ENCODE assay signal across 26 mouse cellular contexts in the genomic region with DNA sequence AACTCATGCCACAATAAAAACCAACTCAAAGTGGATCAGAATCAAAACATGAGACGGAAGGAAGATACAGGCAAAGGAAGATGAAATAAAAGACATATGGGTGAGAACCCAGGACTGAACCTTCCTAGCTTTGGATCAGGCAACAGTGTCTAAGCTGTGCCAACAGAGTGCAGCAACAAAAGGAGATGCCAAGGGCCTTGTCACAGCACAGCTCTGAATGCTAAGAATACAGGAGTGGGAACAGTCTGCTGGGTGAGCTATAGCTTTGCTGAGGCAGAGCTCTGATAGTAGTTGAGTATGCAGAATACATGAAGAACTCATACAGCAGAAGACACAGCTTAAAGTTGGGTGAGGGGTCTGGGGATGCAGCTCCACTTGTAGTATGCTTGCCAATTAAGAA.
DNase-seq lines count a peak whose midpoint lies in the region; ATAC-seq and TF ChIP-seq lines count a peak whose summit lies in the region.
"Had no signal": no experiment of that assay in that cellular context is flagged by ENCODE, and none has a peak within 500 bp of the region (broad histone marks: within the 10 kb centered on the region; RNA-seq: fewer than 3 reads in every experiment).

No protein-coding gene starts in this region.

- H3K4me3 ChIP-seq in forebrain, postnatal 0 days (ENCODE audit: low read depth, low read length) = no peak overlapping the region
- no peak overlapping the region for H3K4me3 ChIP-seq in forebrain, embryonic 13.5 days
- no peak overlapping the region for H3K4me3 ChIP-seq in midbrain, postnatal 0 days (ENCODE audit: low read depth, low read length)
- H3K4me3 ChIP-seq in midbrain, embryonic 15.5 days = no peak overlapping the region
- H3K4me3 ChIP-seq in ES-E14 (ENCODE audit: insufficient read depth in 1 of 2, low read depth in 1 of 2, low read length in 2 of 2, poor library complexity in 1 of 2, severe bottlenecking in 1 of 2) = no peak overlapping the region
- H3K4me3 ChIP-seq: heart, embryonic 12.5 days; heart, embryonic 15.5 days had no signal

- H3K27me3 ChIP-seq in forebrain, postnatal 0 days (ENCODE audit: insufficient read depth, low read length) = no peaks in the 10 kb centered on the region
- H3K27me3 ChIP-seq in forebrain, embryonic 13.5 days = peaks cover 18% of the 10 kb centered on the region; the same call in 1 of the 2 replicates
- H3K27me3 ChIP-seq in midbrain, postnatal 0 days (ENCODE audit: insufficient read depth, low read length) = no peaks in the 10 kb centered on the region
- H3K27me3 ChIP-seq in midbrain, embryonic 15.5 days (replicated peaks) = no peaks in the 10 kb centered on the region
- H3K27me3 ChIP-seq: heart, embryonic 12.5 days; heart, embryonic 15.5 days; Patski had no signal

- H3K27ac ChIP-seq in forebrain, postnatal 0 days (ENCODE audit: low read depth, low read length) = no peak overlapping the region
- no peak overlapping the region for H3K27ac ChIP-seq in forebrain, embryonic 13.5 days
- H3K27ac ChIP-seq in midbrain, postnatal 0 days (ENCODE audit: low read depth, low read length) = peak overlapping the region; percentile 3; the same call in 1 of the 2 replicates
- H3K27ac ChIP-seq in midbrain, embryonic 15.5 days = no peak overlapping the region
- peak overlapping the region; percentile 87 for H3K27ac ChIP-seq in ES-E14 (ENCODE audit: insufficient read depth, low read depth, low read length, poor library complexity, severe bottlenecking)
- H3K27ac ChIP-seq: heart, embryonic 15.5 days; hindbrain, embryonic 14.5 days; hindbrain, postnatal 0 days had no signal

- H3K9ac ChIP-seq in forebrain, postnatal 0 days = no peak overlapping the region
- H3K9ac ChIP-seq in forebrain, embryonic 13.5 days = no peak overlapping the region
- H3K9ac ChIP-seq in midbrain, postnatal 0 days (replicated peaks; ENCODE audit: low read length, poor library complexity, severe bottlenecking) = no peak overlapping the region
- no peak overlapping the region for H3K9ac ChIP-seq in midbrain, embryonic 15.5 days
- H3K9ac ChIP-seq in ES-E14 (ENCODE audit: insufficient read depth, low read depth, low read length, poor library complexity, severe bottlenecking) = no peak overlapping the region
- H3K9ac ChIP-seq: heart, embryonic 12.5 days; heart, embryonic 15.5 days; hindbrain, embryonic 14.5 days had no signal

- in situ Hi-C loops in ES-E14 (cut with MboI; ENCODE audit: low sequenced_read_pairs in 2 of 2, unreplicated experiment in 2 of 2) = no loop called here

- H3K9me3 ChIP-seq in forebrain, postnatal 0 days (ENCODE audit: low read length) = no peaks in the 10 kb centered on the region
- H3K9me3 ChIP-seq in forebrain, embryonic 13.5 days (replicated peaks) = no peaks in the 10 kb centered on the region
- no peaks in the 10 kb centered on the region for H3K9me3 ChIP-seq in midbrain, postnatal 0 days (ENCODE audit: low read length)
- H3K9me3 ChIP-seq in midbrain, embryonic 15.5 days = no peaks in the 10 kb centered on the region
- no peaks in the 10 kb centered on the region for H3K9me3 ChIP-seq in ES-E14 (ENCODE audit: control insufficient read depth, insufficient read depth, low read depth, low read length)
- H3K9me3 ChIP-seq: G1E; heart, embryonic 12.5 days; heart, embryonic 15.5 days had no signal

- ATAC-seq in forebrain, postnatal 0 days = peak; percentile 72
- ATAC-seq in forebrain, embryonic 13.5 days = no peak
- ATAC-seq in midbrain, postnatal 0 days (ENCODE audit: low FRiP score) = no peak
- no peak for ATAC-seq in midbrain, embryonic 15.5 days (replicated peaks)
- ATAC-seq: CD4-positive, CD25-positive, alpha-beta regulatory T cell, adult 4 months; hindbrain, postnatal 0 days; inflammation-experienced regulatory T-cells, adult 6 months; Patski had no signal

- peaks cover 5% of the 10 kb centered on the region; the same call in 1 of the 2 replicates for H3K4me1 ChIP-seq in forebrain, postnatal 0 days (ENCODE audit: insufficient read depth)
- peaks cover 48% of the 10 kb centered on the region for H3K4me1 ChIP-seq in forebrain, embryonic 13.5 days
- peaks cover 4% of the 10 kb centered on the region; the same call in 1 of the 2 replicates for H3K4me1 ChIP-seq in midbrain, postnatal 0 days (ENCODE audit: insufficient read depth, low read length)
- H3K4me1 ChIP-seq in midbrain, embryonic 15.5 days = peaks cover 35% of the 10 kb centered on the region
- H3K4me1 ChIP-seq in ES-E14 (ENCODE audit: control insufficient read depth in 2 of 2, insufficient read depth in 2 of 2, low read length in 2 of 2, poor library complexity in 1 of 2) = peaks cover 2 to 45% of the 10 kb centered on the region in 2 experiments; a peak in 3 of 4 replicates
- H3K4me1 ChIP-seq: heart, embryonic 12.5 days had no signal

- no peak for TF ChIP-seq CTCF in forebrain, postnatal 0 days (IDR thresholded peaks at IDR 0.05; ENCODE audit: low read depth)
- no peak for TF ChIP-seq CTCF in midbrain, postnatal 0 days (IDR thresholded peaks at IDR 0.05)
- no peak for TF ChIP-seq CTCF in brain, embryonic 14.5 days (IDR thresholded peaks at IDR 0.05; ENCODE audit: borderline replicate concordance, extremely low read depth, insufficient read depth, insufficient read length)

- 63% methylated on average over 1 of the region's 1 CpGs for WGBS in forebrain, postnatal 0 days
- 87% methylated on average over 1 of the region's 1 CpGs for WGBS in forebrain, embryonic 13.5 days
- 78% methylated on average over 1 of the region's 1 CpGs for WGBS in midbrain, postnatal 0 days
- 93% methylated on average over 1 of the region's 1 CpGs for WGBS in midbrain, embryonic 15.5 days

- peak; percentile 41 for DNase-seq in forebrain, postnatal 0 days
- DNase-seq in midbrain, postnatal 0 days (ENCODE audit: low spot score) = no peak
- DNase-seq in ES-E14 (ENCODE audit: low read depth, low spot score) = no peak
- peak; percentile 51 for DNase-seq in brain, embryonic 14.5 days (ENCODE audit: low read depth)
- DNase-seq in left cerebral cortex, postnatal 36 days (ENCODE audit: low spot score in 2 of 2) = no peak
- no peak for DNase-seq in heart, postnatal 14 days
- DNase-seq: adrenal gland, postnatal 10 days; adrenal gland, postnatal 36 days; cerebellum, adult 11-12 months; cerebellum, adult 8-10 months; cerebellum, postnatal 36 days; embryo, embryonic 11 days; gastrocnemius, postnatal 25 days; heart, adult 18-20 months; heart, postnatal 10 days; heart, postnatal 4 days had no signal

- TF ChIP-seq POLR2A in brain, embryonic 14.5 days (IDR thresholded peaks at IDR 0.05; ENCODE audit: borderline replicate concordance, extremely low read depth, insufficient read depth, insufficient read length, poor library complexity, severe bottlenecking) = no peak

- intact Hi-C loops in left cerebral cortex, postnatal 36 days (cut with DNase I) = no loop called here
- intact Hi-C loops in heart, postnatal 14 days (cut with DNase I) = no loop called here

- no peaks in the 10 kb centered on the region for H3K36me3 ChIP-seq in forebrain, postnatal 0 days (ENCODE audit: insufficient read depth)
- H3K36me3 ChIP-seq in forebrain, embryonic 13.5 days (ENCODE audit: poor library complexity, severe bottlenecking) = no peaks in the 10 kb centered on the region
- H3K36me3 ChIP-seq in midbrain, postnatal 0 days (ENCODE audit: insufficient read depth, low read length) = no peaks in the 10 kb centered on the region
- no peaks in the 10 kb centered on the region for H3K36me3 ChIP-seq in midbrain, embryonic 15.5 days (replicated peaks)
- no peaks in the 10 kb centered on the region for H3K36me3 ChIP-seq in ES-E14 (ENCODE audit: control insufficient read depth, insufficient read depth, low read length, poor library complexity, severe bottlenecking)
- H3K36me3 ChIP-seq: heart, embryonic 12.5 days; heart, embryonic 15.5 days had no signal

- H3K4me2 ChIP-seq in forebrain, postnatal 0 days (ENCODE audit: low read depth) = no peak overlapping the region
- no peak overlapping the region for H3K4me2 ChIP-seq in forebrain, embryonic 13.5 days
- no peak overlapping the region for H3K4me2 ChIP-seq in midbrain, postnatal 0 days (ENCODE audit: low read depth, low read length, poor library complexity, severe bottlenecking)
- H3K4me2 ChIP-seq in midbrain, embryonic 15.5 days = no peak overlapping the region
- H3K4me2 ChIP-seq: heart, embryonic 12.5 days; heart, embryonic 15.5 days; hindbrain, embryonic 14.5 days had no signal

TF ChIP-seq in ES-E14, 5 proteins besides CTCF, POLR2A, EP300 and RAD21:
- TF ChIP-seq HCFC1 (IDR thresholded peaks at IDR 0.05; ENCODE audit: borderline replicate concordance, insufficient read depth, low read length) = no peak
- TF ChIP-seq ZC3H11A (IDR thresholded peaks at IDR 0.05; ENCODE audit: borderline replicate concordance, low read depth, low read length) = no peak
- TF ChIP-seq MAFK (IDR thresholded peaks at IDR 0.05; ENCODE audit: insufficient read depth, low read depth, low read length) = no peak
- no peak for TF ChIP-seq CHD2 (IDR thresholded peaks at IDR 0.05; ENCODE audit: low read depth, low read length)
- no peak for TF ChIP-seq ZNF384 (IDR thresholded peaks at IDR 0.05; ENCODE audit: low read depth, low read length)
TF ChIP-seq in ES-E14: peak in this region for 0.

Comparison
In these comparisons a context has a peak if more than half of its experiments do, and no peak if none do; other contexts are left out.
1. H3K27ac ChIP-seq: peak in midbrain, postnatal 0 days (single experiment) and ES-E14 (single experiment); none in forebrain, postnatal 0 days (single experiment), forebrain, embryonic 13.5 days (single experiment) and midbrain, embryonic 15.5 days (single experiment).
2. DNase-seq: peak in forebrain, postnatal 0 days (single experiment) and brain, embryonic 14.5 days (single experiment); none in midbrain, postnatal 0 days (single experiment), ES-E14 (single experiment), left cerebral cortex, postnatal 36 days (0 of 2) and heart, postnatal 14 days (0 of 2).